Mouse (Mus musculus): ENCODE data around the gene Proz. TPM values are rescaled to one million over a fixed set of nuclear protein-coding genes. Genes with fewer than 3 reads are reported as not detected.

Gene Proz
- polyA plus RNA-seq, 1 experiment, result 3.2 TPM

DNA sequence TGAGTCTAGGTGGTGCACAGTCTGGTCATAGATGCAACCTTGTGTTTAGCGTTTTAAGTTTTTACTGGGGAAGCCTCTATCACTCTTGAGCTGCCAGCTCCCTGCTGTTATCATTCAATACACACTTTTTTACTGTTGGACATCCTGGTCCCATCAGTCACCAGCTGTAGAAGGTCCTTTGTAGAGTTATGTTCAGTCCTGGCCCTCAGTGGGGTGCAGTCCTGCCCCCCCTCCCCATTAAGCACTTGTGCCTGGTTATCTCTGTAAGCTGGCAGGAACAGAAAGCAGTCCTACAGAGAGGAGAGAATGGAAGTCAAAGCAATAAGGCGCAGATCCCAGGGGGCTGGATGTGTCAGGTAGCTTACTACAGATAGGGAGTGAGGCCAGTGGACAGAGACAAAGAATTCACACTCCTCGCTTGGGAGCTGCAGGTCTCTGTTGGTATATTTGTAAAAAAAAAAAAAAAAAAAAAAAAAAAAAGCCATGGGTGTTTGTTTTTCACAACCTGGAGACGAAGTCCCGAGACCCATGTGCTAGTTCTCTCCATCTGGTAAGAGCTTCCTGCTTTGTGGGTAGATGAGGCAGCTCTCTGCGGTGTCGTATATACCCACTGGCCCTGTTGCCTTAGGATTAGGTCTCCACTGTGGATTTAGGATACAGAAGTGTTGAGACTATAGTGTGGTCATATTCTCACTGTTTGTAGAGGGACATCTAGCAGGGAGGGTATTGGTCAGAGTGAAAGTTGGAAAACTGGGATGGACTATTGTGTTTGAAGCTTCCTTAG is 60.4 kb downstream of the Proz start:
- Histone ChIP-seq H3K4me3 (replicated peaks; ENCODE audit: extremely low read depth, low read depth, low read length) (no peak overlapping the region), H3K4me1 (ENCODE audit: control insufficient read depth, insufficient read depth, low read length) (no peaks in the 10 kb centered on the region)
- no peak for DNase-seq
- 74% methylated on average over 7 of the region's 7 CpGs for WGBS
- TF ChIP-seq POLR2A (IDR thresholded peaks at IDR 0.05; ENCODE audit: borderline replicate concordance, extremely low read depth, low read depth, low read length), result no peak
- TF ChIP-seq CTCF (IDR thresholded peaks at IDR 0.05; ENCODE audit: insufficient read depth, low read length), result no peak

DNA sequence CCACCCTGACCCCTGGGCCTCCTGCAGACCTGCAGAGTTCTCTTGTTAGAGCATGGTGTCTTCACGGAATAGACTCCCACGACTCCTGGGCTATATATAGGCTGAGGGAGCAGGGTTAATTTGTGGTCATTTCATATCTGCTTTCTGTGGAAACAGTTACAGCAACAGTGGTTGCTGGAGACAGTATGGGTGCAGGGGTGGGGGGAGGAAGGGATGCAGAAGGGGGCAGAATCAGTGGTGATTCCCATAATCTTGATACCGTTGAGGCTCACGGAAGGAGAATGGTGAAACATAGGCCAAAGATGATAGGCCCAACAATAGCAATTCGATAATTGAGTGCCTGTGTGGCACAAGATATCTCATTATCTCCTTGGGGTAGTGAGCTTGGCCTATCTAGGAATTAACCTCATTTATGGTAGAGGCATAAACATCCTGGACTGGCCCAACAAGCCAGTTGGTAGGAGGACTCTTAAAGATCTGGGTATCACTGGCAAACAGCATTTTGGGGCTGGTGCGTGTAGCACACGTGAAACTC is 62.2 kb downstream of the Proz start:
- no peak for DNase-seq
- Histone ChIP-seq H3K4me1 (ENCODE audit: control insufficient read depth, insufficient read depth, low read length) (no peaks in the 10 kb centered on the region), H3K4me3 (replicated peaks; ENCODE audit: extremely low read depth, low read depth, low read length) (no peak overlapping the region)
- TF ChIP-seq POLR2A (IDR thresholded peaks at IDR 0.05; ENCODE audit: borderline replicate concordance, extremely low read depth, low read depth, low read length) (no peak), CTCF (IDR thresholded peaks at IDR 0.05; ENCODE audit: insufficient read depth, low read length) (no peak)
- 94% methylated on average over 7 of the region's 7 CpGs for WGBS

DNA sequence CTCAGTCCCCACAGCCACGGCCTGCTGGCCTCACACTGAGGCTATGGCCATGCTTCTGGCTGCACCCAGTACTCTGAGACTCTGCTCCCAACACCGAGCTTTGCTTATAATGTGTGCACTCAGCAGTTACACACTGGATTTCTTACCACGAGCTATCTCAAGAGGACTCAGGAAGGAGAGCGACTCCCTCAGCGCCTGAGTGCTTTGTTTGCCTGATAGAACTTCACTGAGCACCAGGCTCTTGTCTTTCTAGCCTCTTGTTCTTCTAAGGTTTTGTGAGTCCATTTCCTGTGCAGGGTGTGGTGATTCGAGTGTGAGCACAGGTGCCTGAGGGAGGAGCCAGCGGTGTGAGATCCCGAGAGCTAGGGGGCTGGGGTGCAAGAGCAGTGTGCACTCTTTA is 64.2 kb downstream of the Proz start:
- TF ChIP-seq CTCF (IDR thresholded peaks at IDR 0.05; ENCODE audit: insufficient read depth, low read length) (no peak), POLR2A (IDR thresholded peaks at IDR 0.05; ENCODE audit: borderline replicate concordance, extremely low read depth, low read depth, low read length) (no peak)
- DNase-seq, result no peak
- H3K4me1 ChIP-seq (ENCODE audit: control insufficient read depth, insufficient read depth, low read length), result no peaks in the 10 kb centered on the region
- WGBS, result 73% methylated on average over 8 of the region's 8 CpGs
- H3K4me3 ChIP-seq (replicated peaks; ENCODE audit: extremely low read depth, low read depth, low read length), result no peak overlapping the region

Other genes with a start within 250 kb of the Proz start
- 42.8 and 65.2 TPM in 2 replicates for gene Mcf2l, start 187.1 kb upstream of the Proz start, polyA plus RNA-seq (2012; rRNA removed)
- gene F7, start 34.9 kb upstream of the Proz start, polyA plus RNA-seq (2012; rRNA removed), result 8.5 and 27.2 TPM in 2 replicates
- gene F10, start 23.6 kb upstream of the Proz start, polyA plus RNA-seq (2012; rRNA removed), result 6.0 and 18.5 TPM in 2 replicates
- gene Pcid2, start 44.5 kb downstream of the Proz start, polyA plus RNA-seq (2012; rRNA removed), result 21.3 and 22.1 TPM in 2 replicates
- 37.3 and 41.4 TPM in 2 replicates for gene Cul4a, start 44.7 kb downstream of the Proz start, polyA plus RNA-seq (2012; rRNA removed)
- gene Lamp1, start 98.2 kb downstream of the Proz start, polyA plus RNA-seq (2012; rRNA removed), result 602 and 729 TPM in 2 replicates
- 19.0 and 21.4 TPM in 2 replicates for gene Grtp1, start 139.7 kb downstream of the Proz start, polyA plus RNA-seq (2012; rRNA removed)
- gene Adprhl1, start 193.2 kb downstream of the Proz start, polyA plus RNA-seq (2012; rRNA removed), result 0.91 and 2.2 TPM in 2 replicates
- gene Dcun1d2, start 227.2 kb downstream of the Proz start, polyA plus RNA-seq (2012; rRNA removed), result 19.7 and 23.3 TPM in 2 replicates
- 35.4 and 39.4 TPM in 2 replicates for gene Tmco3, start 227.3 kb downstream of the Proz start, polyA plus RNA-seq (2012; rRNA removed)